Mouse (Mus musculus) stomach, embryonic 14.5 days (tissue): ENCODE measurements around the gene Zbed4. TPM values are rescaled to one million over a fixed set of nuclear protein-coding genes. Genes with fewer than 3 reads are reported as not detected.
A peak's percentile ranks its signal among the peaks of the same experiment; 100 is the strongest.
"Not testable (repeated sequence)": the region's sequence is repeated elsewhere in the genome, so short reads cannot be mapped to it uniquely, and the experiment has no call there.

Experiments used
- ATAC-seq: fragments of 200-750 bp; cut with Nextera tagmentation; 2 replicates; pipeline ENCODE4 v1.8.0; 2017; ENCODE audit warnings: low read depth, moderate TSS enrichment; ENCODE audit not compliant: insufficient number of reproducible peaks, insufficient read depth, low FRiP score
- H3K27ac ChIP-seq: fragments of 300-500 bp; sonication (generic); 2 replicates; pipeline ENCODE4 v1.5.1; 2014; ENCODE audit warnings: mild to moderate bottlenecking, low read length, moderate library complexity, mixed read lengths
- H3K27me3 ChIP-seq: fragments of 300-500 bp; sonication (generic); 2 replicates; pipeline ENCODE4 v1.6.1; 2014; ENCODE audit warnings: low read length, control low read depth, mixed read lengths; ENCODE audit not compliant: control insufficient read depth, insufficient read depth
- H3K36me3 ChIP-seq: fragments of 300-500 bp; sonication (generic); 2 replicates; pipeline ENCODE4 v1.6.1; 2014; ENCODE audit warnings: mild to moderate bottlenecking, control low read depth, low read length, moderate library complexity, mixed read lengths; ENCODE audit not compliant: control insufficient read depth, insufficient read depth
- H3K4me1 ChIP-seq: fragments of 300-500 bp; sonication (generic); 2 replicates; pipeline ENCODE4 v1.6.1; 2014; ENCODE audit warnings: low read length, control low read depth, mixed read lengths; ENCODE audit not compliant: control insufficient read depth, insufficient read depth
- H3K4me2 ChIP-seq: fragments of 300-500 bp; sonication (generic); replicated peaks from 2 replicates; pipeline ENCODE4 v1.6.1; 2014; ENCODE audit warnings: low read depth, low read length, control low read depth
- H3K4me3 ChIP-seq: fragments of 300-500 bp; sonication (generic); 2 replicates; pipeline ENCODE4 v1.5.1; 2014; ENCODE audit warnings: low read depth, low read length, control low read depth
- H3K9ac ChIP-seq: fragments of 300-500 bp; sonication (generic); replicated peaks from 2 replicates; pipeline ENCODE4 v1.6.1; 2014; ENCODE audit warnings: low read depth, mild to moderate bottlenecking, control low read depth, low read length, moderate library complexity, mixed read lengths
- H3K9me3 ChIP-seq: fragments of 300-500 bp; sonication (generic); 2 replicates; pipeline ENCODE4 v1.6.1; 2016; ENCODE audit warnings: low read depth, low read length, control low read depth; ENCODE audit not compliant: control insufficient read depth
- WGBS: fragments of 180-500 bp; shearing (Covaris S2); extraction: QIAGEN DNeasy Blood & Tissue Kit; methylation state at CpG from one replicate; pipeline ENCODE4 v1.1.7; 2014; 5-methylcytosine and 5-hydroxymethylcytosine counted together
- polyA plus RNA-seq: library from polyadenylated mRNA; unstranded; fragments of >200 nt; fragmentation: Nextera tagmentation; extraction: Ambion mirVana; gene quantifications from 2 replicates; pipeline ENCODE4 v1.2.1, GENCODE M21; 2014

Gene Zbed4
- 18.5 and 18.8 TPM in 2 replicates for polyA plus RNA-seq

DNA sequence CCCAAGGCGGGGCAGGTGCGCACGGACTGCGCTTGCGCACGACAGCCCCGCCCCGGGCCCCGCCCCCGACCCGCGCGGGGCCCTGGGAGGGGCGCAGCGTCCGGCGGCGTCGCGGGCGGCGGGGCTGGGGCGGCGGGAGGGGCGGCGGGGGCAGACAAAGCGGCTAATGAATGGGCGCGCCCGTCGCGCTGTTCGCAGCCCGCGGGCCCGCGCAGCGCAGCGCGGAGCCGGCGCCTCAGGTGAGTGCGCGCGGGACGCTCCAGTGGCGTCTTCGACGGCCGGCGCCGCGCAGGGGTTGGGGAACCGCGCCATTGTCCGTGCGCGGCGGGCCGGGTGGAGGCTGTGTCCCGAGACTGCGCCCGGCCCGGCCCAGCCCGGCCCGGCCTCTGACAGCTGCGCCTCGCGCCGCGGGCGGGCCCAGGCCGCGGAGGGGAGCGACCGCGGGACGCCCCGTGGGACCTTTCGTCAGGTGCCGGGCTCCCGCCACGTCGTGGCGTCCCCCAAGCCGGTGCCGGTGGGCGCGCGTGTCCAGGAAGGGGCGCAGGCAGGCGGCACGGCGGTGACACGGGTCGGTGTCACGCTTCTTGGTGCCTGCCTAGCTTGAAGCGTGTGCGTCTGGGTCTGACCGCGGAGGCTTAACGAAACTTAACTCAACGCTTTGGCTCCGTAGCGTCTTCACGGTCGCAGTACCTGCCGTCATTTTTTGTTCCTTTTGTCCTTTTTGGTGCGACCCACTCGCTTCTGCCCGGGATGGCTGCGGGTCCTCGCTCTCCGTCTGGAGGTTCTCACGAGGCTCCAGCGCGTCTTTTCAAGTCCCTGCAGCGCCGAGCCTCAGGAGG is at the start of gene Zbed4:
Gene Zbed4, plus strand, starts transcription at position 97 of the 839 bp plus-strand sequence.
- under 1% methylated on average over 60 of the region's 119 CpGs for WGBS
- ATAC-seq: peak; percentile 11; the same call in 1 of the 2 replicates

DNA sequence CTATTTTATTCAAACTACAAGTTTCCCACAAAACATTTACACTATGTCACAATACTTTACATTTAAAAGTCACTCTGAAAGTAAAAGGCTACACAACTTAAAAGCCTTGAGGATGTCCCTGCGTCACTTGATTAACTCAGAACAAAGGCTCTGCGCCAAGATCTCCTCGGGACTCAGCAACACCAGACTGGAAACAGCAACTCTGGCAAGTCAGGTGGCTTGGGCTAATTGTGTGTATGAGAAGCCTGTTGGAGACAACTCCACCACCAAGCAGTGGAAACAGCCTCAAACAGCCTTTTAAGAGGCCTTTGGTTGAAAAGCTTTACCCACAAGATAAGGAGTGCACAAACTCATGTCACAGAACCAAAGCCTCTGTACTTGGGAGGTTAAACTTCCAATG is 49.0 kb upstream of the Zbed4 start:
- H3K4me1 ChIP-seq: no peaks in the 10 kb centered on the region
- no peak for ATAC-seq
- no peak overlapping the region for H3K27ac ChIP-seq
- no peak overlapping the region for H3K4me2 ChIP-seq
- no peak overlapping the region for H3K9ac ChIP-seq
- peaks cover 91% of the 10 kb centered on the region for H3K36me3 ChIP-seq
- WGBS: 85% methylated on average over 3 of the region's 3 CpGs
- H3K27me3 ChIP-seq: no peaks in the 10 kb centered on the region
- no peak overlapping the region for H3K4me3 ChIP-seq
- no peaks in the 10 kb centered on the region for H3K9me3 ChIP-seq

More for the DNA sequence above, at the start of gene Zbed4:
- Histone ChIP-seq H3K27me3 (no peaks in the 10 kb centered on the region), H3K4me2 (peak within 1 kb of the TSS; percentile 74), H3K9ac (peak within 1 kb of the TSS; percentile 66), H3K9me3 (no peaks in the 10 kb centered on the region), H3K4me1 (peaks cover 9% of the 10 kb centered on the region; the same call in 1 of the 2 replicates), H3K36me3 (no peaks in the 10 kb centered on the region), H3K4me3 (peak within 1 kb of the TSS; percentile 82), H3K27ac (peak within 1 kb of the TSS; percentile 84)

DNA sequence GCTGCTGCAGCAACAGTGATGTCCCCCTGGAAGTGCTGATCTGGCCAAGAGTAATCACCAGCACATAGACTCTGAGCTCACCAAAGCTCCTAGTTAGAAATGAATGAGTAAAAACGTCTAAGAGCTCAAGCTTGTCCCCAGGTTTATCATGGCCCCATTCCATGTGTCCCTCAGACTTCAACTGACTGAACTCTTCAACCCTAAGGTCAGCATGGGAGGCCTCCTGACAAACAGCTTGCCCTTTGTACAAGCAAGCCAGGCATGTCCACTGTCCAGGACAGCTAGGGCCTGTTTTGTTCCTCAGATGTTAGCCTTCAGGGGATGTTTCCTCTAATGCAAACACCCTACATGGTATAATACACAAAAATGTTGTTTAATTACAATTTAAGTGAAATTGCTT is 47.2 kb upstream of the Zbed4 start:
- Histone ChIP-seq H3K27ac (no peak overlapping the region), H3K4me1 (no peaks in the 10 kb centered on the region), H3K9me3 (no peaks in the 10 kb centered on the region), H3K27me3 (no peaks in the 10 kb centered on the region), H3K36me3 (peaks cover 88% of the 10 kb centered on the region), H3K4me3 (no peak overlapping the region), H3K9ac (no peak overlapping the region), H3K4me2 (no peak overlapping the region)
- ATAC-seq: no peak
- WGBS: 48% methylated on average over 1 of the region's 1 CpGs

DNA sequence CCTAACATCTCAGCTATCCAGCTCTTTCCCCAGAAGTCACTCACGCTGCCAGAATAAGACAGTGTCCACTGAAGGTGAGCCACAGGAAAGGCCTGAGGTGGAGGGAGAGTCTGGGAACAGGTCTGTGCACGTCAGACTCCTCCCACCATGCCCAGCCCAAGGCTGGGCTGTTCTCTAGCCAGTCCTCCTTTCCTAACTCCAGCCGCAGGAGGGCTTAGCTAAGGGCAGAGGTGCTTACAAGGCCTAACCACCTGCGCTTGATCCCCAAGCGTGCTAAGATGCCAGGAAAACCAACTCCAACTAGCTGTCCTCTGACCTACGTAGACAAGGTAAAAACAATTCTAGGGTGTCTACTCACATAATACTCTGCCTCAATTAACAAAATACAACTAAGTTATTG is 45.1 kb upstream of the Zbed4 start:
- no peaks in the 10 kb centered on the region for H3K4me1 ChIP-seq
- no peaks in the 10 kb centered on the region for H3K9me3 ChIP-seq
- H3K4me2 ChIP-seq: no peak overlapping the region
- H3K27ac ChIP-seq: no peak overlapping the region
- no peak for ATAC-seq
- H3K9ac ChIP-seq: no peak overlapping the region
- WGBS: 86% methylated on average over 6 of the region's 6 CpGs
- no peaks in the 10 kb centered on the region for H3K27me3 ChIP-seq
- H3K4me3 ChIP-seq: no peak overlapping the region
- H3K36me3 ChIP-seq: peaks cover 84% of the 10 kb centered on the region

DNA sequence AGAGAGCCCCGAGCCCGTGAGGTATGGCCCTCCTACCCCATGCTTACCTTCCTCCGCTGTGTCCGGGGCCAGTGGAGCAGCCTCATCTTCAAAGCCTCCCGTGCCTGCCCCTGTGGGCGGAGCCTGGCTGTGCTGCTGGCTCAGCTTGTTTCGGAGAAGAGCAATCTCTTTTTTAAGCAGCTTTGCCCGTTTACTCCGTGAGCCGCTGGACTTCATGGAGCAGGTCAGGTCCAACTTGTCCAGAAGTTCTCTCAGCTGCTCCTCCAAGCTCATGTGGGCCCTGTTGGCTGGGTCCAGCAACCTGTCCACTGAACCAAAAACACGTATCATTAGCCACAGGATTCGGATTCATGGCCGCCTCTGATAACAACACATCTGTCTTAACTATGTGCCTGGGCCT is 44.5 kb upstream of the Zbed4 start:
- not testable (repeated sequence) for ATAC-seq, H3K27ac ChIP-seq, H3K4me1 ChIP-seq, H3K9me3 ChIP-seq, H3K9ac ChIP-seq, H3K4me3 ChIP-seq, H3K27me3 ChIP-seq, H3K4me2 ChIP-seq
- WGBS: 68% methylated on average over 13 of the region's 13 CpGs
- H3K36me3 ChIP-seq: peaks cover 86% of the 10 kb centered on the region

DNA sequence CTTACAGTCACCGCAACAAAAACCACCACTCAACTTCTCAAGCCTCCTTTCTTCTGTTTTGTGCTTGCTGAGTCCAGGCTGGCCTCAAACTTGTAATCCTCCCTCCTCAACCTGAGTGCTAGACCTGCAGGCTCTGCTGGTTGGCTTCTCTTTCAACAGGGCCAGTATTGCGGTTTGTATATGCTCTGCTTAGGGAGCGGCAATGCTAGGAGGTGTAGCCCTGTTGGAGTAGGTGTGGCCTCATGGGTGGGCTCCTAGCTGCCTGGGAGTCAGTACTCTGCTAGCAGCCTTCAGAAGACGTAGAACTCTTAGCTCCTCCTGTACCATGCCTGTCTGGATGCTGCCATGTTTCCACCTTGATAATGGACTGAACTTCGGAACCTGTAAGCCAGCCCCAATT is 43.3 kb upstream of the Zbed4 start:
- 83% methylated on average over 5 of the region's 5 CpGs for WGBS
- Histone ChIP-seq H3K36me3 (peaks cover 88% of the 10 kb centered on the region), H3K9ac (no peak overlapping the region), H3K27ac (no peak overlapping the region), H3K4me1 (no peaks in the 10 kb centered on the region), H3K4me2 (no peak overlapping the region), H3K4me3 (no peak overlapping the region), H3K27me3 (no peaks in the 10 kb centered on the region), H3K9me3 (no peaks in the 10 kb centered on the region)
- ATAC-seq: no peak

DNA sequence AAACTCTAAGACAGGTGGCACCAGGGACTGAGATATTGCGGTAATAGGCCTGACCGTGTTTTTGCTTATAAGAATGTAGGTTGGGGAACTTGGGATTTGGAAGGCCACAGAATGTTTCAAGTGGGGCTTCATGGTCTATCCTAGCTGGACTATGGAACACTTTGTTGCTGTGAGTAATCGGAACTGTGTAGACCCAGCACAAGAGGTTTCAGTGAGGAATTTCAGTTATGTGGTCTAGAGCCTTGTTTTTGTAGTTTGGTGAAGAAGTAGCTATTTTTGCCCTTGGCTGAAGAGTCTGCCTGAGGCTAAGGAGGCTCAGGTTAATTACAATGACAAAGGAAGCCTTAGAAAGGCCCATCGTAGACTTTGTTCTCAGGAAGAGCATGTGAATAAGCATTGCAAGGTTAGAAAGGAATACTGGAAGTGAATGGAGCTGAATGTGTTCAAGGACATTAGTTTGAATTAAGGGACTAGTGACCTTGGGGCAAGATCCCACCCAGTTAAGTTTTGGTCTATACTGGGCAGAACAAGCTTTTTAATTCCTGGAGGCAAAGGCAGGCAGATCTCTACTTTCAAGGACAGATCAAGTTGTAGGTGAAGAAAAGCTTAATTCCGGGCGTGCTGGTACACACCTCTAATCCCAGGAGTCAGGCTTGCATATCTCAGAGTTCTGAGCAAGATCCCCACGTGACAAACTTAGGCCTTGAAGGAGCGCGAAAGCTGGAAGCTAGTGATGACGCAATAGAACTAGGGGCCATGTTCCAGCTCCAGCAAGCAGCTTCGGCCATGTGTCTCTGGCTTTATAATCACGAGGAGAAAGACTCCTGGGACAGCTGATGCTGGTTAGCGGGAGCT is 42.6 kb upstream of the Zbed4 start:
- H3K4me2 ChIP-seq: no peak overlapping the region

DNA sequence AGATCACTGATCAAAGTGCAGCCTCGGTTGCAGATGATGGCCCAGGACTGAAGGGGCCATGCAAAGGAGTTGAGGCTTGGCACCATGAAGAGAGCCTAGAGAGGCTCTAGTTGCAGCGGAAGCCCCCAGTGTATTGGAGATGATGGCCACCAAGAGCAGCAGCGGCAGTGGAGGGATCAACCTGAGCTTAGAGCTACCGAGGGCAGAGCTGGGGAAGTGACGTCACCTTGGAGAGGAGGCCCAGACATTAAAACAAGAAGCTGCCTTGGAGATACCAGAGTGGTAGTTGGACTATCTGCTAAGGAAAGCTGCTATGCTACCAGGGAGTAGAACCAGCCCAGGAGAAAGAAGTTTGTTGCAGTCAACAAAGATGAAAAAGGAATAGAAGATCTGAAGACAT is 41.6 kb upstream of the Zbed4 start:
- Histone ChIP-seq H3K4me1 (no peaks in the 10 kb centered on the region), H3K27ac (no peak overlapping the region), H3K9me3 (no peaks in the 10 kb centered on the region), H3K36me3 (peaks cover 83% of the 10 kb centered on the region), H3K4me3 (no peak overlapping the region), H3K27me3 (no peaks in the 10 kb centered on the region), H3K4me2 (no peak overlapping the region), H3K9ac (no peak overlapping the region)
- WGBS: 94% methylated on average over 5 of the region's 5 CpGs
- ATAC-seq: no peak

More for the DNA sequence above, 42.6 kb upstream of the Zbed4 start:
- Histone ChIP-seq H3K36me3 (peaks cover 88% of the 10 kb centered on the region), H3K27ac (no peak overlapping the region), H3K27me3 (no peaks in the 10 kb centered on the region), H3K4me1 (no peaks in the 10 kb centered on the region), H3K9ac (no peak overlapping the region), H3K9me3 (no peaks in the 10 kb centered on the region), H3K4me3 (no peak overlapping the region)
- ATAC-seq: no peak
- WGBS: 91% methylated on average over 13 of the region's 13 CpGs
